Mouse (Mus musculus) bone marrow, adult 2 months (tissue): ENCODE results near the gene Fez2. TPM values are rescaled to one million over a fixed set of nuclear protein-coding genes. Genes with fewer than 3 reads are reported as not detected.

Experiments used
- H3K27ac ChIP-seq: fragments of 200-500 bp; 2 replicates; pipeline ENCODE4 v1.5.1; 2012; ENCODE audit warnings: low read depth, mild to moderate bottlenecking, control low read depth, inconsistent platforms, low read length; ENCODE audit not compliant: control insufficient read depth, poor library complexity, insufficient read depth
- H3K4me1 ChIP-seq: fragments of 200-500 bp; 2 replicates; pipeline ENCODE4 v1.6.1; 2011; ENCODE audit warnings: low read length; ENCODE audit not compliant: control insufficient read depth, insufficient read depth
- H3K4me3 ChIP-seq: fragments of 200-500 bp; replicated peaks from 2 replicates; pipeline ENCODE3; 2011; ENCODE audit warnings: mild to moderate bottlenecking, low read depth, low read length, control low read depth; ENCODE audit not compliant: control insufficient read depth
- CTCF ChIP-seq: fragments of 200-500 bp; IDR thresholded peaks from 2 replicates; pipeline ENCODE4 v1.5.1; 2011; ENCODE audit warnings: low read length, control low read depth; ENCODE audit not compliant: control insufficient read depth, insufficient read depth
- POLR2A ChIP-seq: fragments of 200-500 bp; IDR thresholded peaks from 2 replicates; pipeline ENCODE4 v1.6.1; 2011; ENCODE audit warnings: low read depth, mild to moderate bottlenecking, control low read depth, low read length, borderline replicate concordance; ENCODE audit not compliant: control insufficient read depth
- WGBS: fragments of 180-500 bp; shearing (Covaris S2); methylation state at CpG from one replicate; pipeline ENCODE4 v1.1.7; 2018; 5-methylcytosine and 5-hydroxymethylcytosine counted together
- polyA plus RNA-seq: library from polyadenylated mRNA; stranded (reverse); fragments of >200 nt; gene quantifications from 2 replicates; pipeline ENCODE4 v1.2.4, GENCODE M21; 2011; ENCODE audit warnings: low replicate concordance; ENCODE audit not compliant: missing spikeins, insufficient read depth, insufficient read length

Gene Fez2
- polyA plus RNA-seq, 1 experiment, result 14.9 TPM

- H3K4me3 ChIP-seq, result no peak overlapping the region
- H3K4me1 ChIP-seq, result no peaks in the 10 kb centered on the region
- no peak overlapping the region for H3K27ac ChIP-seq
- 68% methylated on average over 4 of the region's 4 CpGs for WGBS
- no peak for TF ChIP-seq POLR2A
- TF ChIP-seq CTCF, result no peak
These were observed 11.1 kb upstream of the Fez2 start for GRCm38 (mm10) chr17:78429051-78429450.

- TF ChIP-seq POLR2A, result no peak
- no peak for TF ChIP-seq CTCF
- 87% methylated on average over 8 of the region's 8 CpGs for WGBS
- Histone ChIP-seq H3K4me1 (no peaks in the 10 kb centered on the region), H3K27ac (no peak overlapping the region), H3K4me3 (no peak overlapping the region)
These were observed 7.1 kb upstream of the Fez2 start for GRCm38 (mm10) chr17:78425026-78425425.

GRCm38 (mm10) chr17:78419216-78419615, 1.3 kb upstream of the Fez2 start:
- 51% methylated on average over 4 of the region's 4 CpGs for WGBS
- TF ChIP-seq POLR2A (no peak), CTCF (no peak)
- Histone ChIP-seq H3K4me1 (no peaks in the 10 kb centered on the region), H3K4me3 (no peak overlapping the region), H3K27ac (no peak overlapping the region)

- 61% methylated on average over 2 of the region's 2 CpGs for WGBS
- TF ChIP-seq CTCF, result no peak
- no peak for TF ChIP-seq POLR2A
- Histone ChIP-seq H3K4me1 (no peaks in the 10 kb centered on the region), H3K27ac (no peak overlapping the region), H3K4me3 (no peak overlapping the region)
These were observed 2.7 kb downstream of the Fez2 start for GRCm38 (mm10) chr17:78415255-78415654.

- no peak overlapping the region for H3K4me3 ChIP-seq
- 93% methylated on average over 2 of the region's 2 CpGs for WGBS
- no peaks in the 10 kb centered on the region for H3K4me1 ChIP-seq
- H3K27ac ChIP-seq, result no peak overlapping the region
- no peak for TF ChIP-seq POLR2A
- no peak for TF ChIP-seq CTCF
These were observed 8.1 kb downstream of the Fez2 start for GRCm38 (mm10) chr17:78409900-78410299.

GRCm38 (mm10) chr17:78408386-78408785, 9.6 kb downstream of the Fez2 start:
- H3K27ac ChIP-seq, result no peak overlapping the region
- H3K4me1 ChIP-seq, result no peaks in the 10 kb centered on the region
- TF ChIP-seq POLR2A, result no peak
- no peak for TF ChIP-seq CTCF
- WGBS, result 90% methylated on average over 10 of the region's 10 CpGs
- H3K4me3 ChIP-seq, result no peak overlapping the region

- 73% methylated on average over 4 of the region's 4 CpGs for WGBS
- Histone ChIP-seq H3K4me3 (no peak overlapping the region), H3K4me1 (no peaks in the 10 kb centered on the region), H3K27ac (no peak overlapping the region)
- TF ChIP-seq CTCF (no peak), POLR2A (no peak)
These were observed 10.4 kb downstream of the Fez2 start for GRCm38 (mm10) chr17:78407581-78407980.

GRCm38 (mm10) chr17:78406854-78407253, 11.1 kb downstream of the Fez2 start:
- no peak overlapping the region for H3K27ac ChIP-seq
- 86% methylated on average over 10 of the region's 10 CpGs for WGBS
- no peak overlapping the region for H3K4me3 ChIP-seq
- H3K4me1 ChIP-seq, result no peaks in the 10 kb centered on the region
- no peak for TF ChIP-seq POLR2A
- TF ChIP-seq CTCF, result no peak

GRCm38 (mm10) chr17:78405336-78405735, 12.6 kb downstream of the Fez2 start:
- Histone ChIP-seq H3K4me1 (no peaks in the 10 kb centered on the region), H3K27ac (no peak overlapping the region), H3K4me3 (no peak overlapping the region)
- no peak for TF ChIP-seq CTCF
- TF ChIP-seq POLR2A, result no peak
- 81% methylated on average over 3 of the region's 3 CpGs for WGBS
